Mouse (Mus musculus): ENCODE results near the gene Vmn1r68. TPM values are rescaled to one million over a fixed set of nuclear protein-coding genes. Genes with fewer than 3 reads are reported as not detected.

Gene Vmn1r68
- not detected for total RNA-seq (2023)

DNA sequence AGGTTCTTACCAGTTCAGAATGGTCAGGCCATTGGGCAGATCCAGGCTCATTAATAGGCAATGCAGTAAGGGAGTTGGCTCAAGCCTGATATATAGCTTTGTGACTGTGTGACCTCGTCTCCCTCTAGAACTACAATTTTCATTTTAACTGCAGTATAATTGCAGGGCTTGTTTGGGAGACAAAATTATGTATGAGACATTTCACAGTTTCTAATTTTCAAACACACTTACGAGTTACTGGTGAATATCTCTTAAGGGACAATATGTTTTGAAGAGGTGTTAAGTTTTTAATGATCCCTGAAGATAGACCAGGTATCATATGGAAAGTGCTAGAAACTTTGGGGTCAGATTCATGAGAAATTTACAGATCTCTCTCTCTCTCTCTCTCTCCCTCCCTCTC, at the start of gene Vmn1r68:
Gene Vmn1r68 (minus strand): TSS at position 101 of the 400 bp plus-strand sequence.

DNA sequence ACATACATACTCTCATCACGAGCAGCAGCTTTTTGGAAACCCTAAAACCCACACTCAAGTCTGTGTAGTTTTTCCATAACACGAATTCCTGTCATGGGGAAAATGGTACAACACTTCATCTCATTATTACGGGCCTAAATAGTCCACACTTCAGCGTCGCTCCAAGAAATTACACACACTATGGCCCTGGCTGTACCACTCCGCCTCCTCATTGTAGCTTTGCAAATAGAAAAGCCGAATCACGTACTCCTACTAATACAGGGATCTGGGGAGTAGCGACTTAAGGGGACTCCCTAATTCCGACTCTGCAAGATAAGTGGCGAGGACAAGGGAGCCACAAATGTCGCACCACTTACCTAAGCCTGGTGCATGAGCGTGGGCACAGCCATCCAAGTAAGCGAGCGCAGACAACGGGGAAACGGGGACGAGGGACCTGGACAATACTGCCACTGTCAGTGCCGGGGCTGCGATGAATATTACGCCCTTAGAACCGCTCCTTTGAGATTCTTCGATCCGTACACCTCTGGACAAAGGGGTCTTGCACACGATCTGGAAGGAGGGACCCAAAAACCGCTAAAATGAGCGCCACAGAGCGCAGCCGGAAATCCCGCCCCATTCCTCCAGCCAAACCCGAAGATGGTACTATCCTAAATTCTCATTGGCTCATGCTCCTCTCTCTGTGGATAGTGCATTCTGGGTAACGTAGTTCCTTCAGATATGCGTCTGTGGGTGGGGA, 63.3 kb downstream of the Vmn1r68 start, which contains the start of gene Zik1:
Gene Zik1 (minus strand): TSS at position 609 of the 736 bp plus-strand sequence.

Other genes starting within 250 kb of the Vmn1r68 start
- gene Vmn1r67, start 115.2 kb downstream of the Vmn1r68 start, total RNA-seq (2023) = not detected
- gene Zik1, start 63.1 kb downstream of the Vmn1r68 start, total RNA-seq (2023) = under 1 TPM; 0.10 to 0.15 TPM
- gene Vmn1r69, start 55.2 kb upstream of the Vmn1r68 start, total RNA-seq (2023) = not detected
- not detected for gene Vmn1r70, start 73.0 kb upstream of the Vmn1r68 start, total RNA-seq (2023)
- gene Nlrp4b, start 129.3 kb upstream of the Vmn1r68 start, total RNA-seq (2023) = not detected
- gene Vmn1r71, start 195.9 kb upstream of the Vmn1r68 start, total RNA-seq (2023) = not detected